Mouse (Mus musculus): ENCODE measurements around the gene Arl3.

DNA sequence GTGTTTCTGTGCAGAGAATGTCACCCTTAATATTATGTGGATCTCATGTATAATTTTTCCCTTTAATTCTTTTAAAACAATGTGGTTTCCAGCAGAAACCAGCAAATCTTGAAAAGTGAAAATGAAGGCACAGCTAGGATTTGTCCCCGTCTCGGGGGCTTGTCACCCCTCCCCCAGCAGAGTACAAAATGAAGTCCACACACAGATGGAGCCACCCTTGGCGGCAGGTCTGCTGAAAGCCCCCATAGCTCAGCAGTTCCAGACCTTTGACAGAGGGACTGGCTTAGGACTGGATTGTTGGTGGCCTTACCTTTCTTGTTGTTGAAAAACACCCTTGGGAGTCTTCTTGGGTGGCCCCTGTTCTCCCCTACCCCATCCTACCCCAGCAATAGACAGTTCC lies 91.6 kb downstream of the Arl3 start:
- TF ChIP-seq POLR2A (IDR thresholded peaks at IDR 0.05; ENCODE audit: low read depth, low read length) (no peak), CTCF (IDR thresholded peaks at IDR 0.05; ENCODE audit: extremely low read depth, insufficient read depth, insufficient read length, insufficient replicate concordance) (no peak)
